Mouse (Mus musculus): ENCODE data around the gene Crmp1.

DNA sequence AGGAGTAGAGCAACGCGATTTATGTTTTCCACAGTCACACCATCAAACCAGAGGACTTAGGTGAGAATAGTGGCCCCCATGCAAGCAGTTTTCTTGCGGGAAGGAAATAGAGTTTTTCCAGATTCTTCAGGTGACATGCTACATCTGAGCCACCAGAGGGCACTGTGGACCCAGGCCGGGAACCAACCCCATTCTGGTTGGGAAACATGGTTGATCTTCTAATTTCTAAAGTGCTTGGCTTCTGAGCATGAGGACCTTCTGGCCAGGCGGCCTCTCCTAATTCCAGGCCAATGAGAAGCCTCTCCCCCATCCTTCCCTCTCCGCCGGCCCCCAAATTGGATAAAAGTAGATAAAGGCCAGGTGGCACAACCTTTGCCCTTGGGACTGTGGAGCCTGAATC is 56.6 kb downstream of the Crmp1 start:
- peak; percentile 91 for TF ChIP-seq CTCF (IDR thresholded peaks at IDR 0.05; ENCODE audit: low read depth, low read length)
- no peak for TF ChIP-seq POLR2A (IDR thresholded peaks at IDR 0.05; ENCODE audit: extremely low read depth, insufficient read depth, low read length)
